Mouse (Mus musculus): ENCODE results near the gene E430018J23Rik. TPM values are rescaled to one million over a fixed set of nuclear protein-coding genes. Genes with fewer than 3 reads are reported as not detected.
A peak's percentile ranks its signal among the peaks of the same experiment; 100 is the strongest.
"Not testable (repeated sequence)": the region's sequence is repeated elsewhere in the genome, so short reads cannot be mapped to it uniquely, and the experiment has no call there.

The E430018J23Rik gene
- total RNA-seq, 2 experiments from 2014 or later, result 6.1 to 6.6 TPM

DNA sequence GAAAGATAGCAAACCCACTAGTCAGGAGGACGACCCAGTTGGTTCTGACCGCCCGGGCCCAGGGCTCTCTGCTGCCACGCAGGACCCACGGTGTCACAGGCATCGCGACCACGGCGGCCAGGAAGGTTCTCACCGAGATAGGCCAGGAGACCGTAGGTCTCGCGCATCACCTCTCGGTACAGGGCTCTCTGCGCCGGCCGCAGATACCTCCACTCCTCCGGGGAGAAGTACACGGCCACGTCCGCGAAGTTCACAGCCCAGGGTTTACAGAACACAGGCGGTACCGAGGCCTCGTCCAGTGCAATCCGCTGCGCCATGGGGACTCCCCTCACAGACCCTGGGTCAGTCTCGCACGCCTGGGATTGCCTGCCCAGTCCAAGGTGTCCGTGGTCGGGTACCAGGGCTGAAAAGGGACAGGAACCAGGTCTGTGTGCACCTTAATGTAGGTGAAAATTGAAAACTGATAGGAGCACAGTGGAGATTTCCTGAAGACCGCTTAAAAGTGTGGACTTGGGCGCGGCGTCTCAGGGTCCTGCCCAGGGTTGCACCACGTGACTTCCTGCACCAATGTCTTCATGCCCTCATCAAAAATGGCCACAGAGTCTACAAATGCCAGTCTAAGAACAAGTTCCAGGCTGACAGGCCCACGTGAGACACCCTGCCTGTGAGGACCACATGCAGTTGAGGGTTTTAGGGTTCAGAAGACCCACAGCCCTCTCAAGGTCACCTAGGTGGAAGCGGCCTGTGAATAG, 6.6 kb downstream of the E430018J23Rik start, which contains the start of gene 9130019O22Rik:
Gene 9130019O22Rik (minus strand): TSS at position 526 of the 752 bp plus-strand sequence.
- DNase-seq (ENCODE audit: extremely low spot score in 1 of 2, low spot score in 2 of 2), result peak; percentile 90 to 93
- intact Hi-C loops (cut with DNase I), result no loop called here

DNA sequence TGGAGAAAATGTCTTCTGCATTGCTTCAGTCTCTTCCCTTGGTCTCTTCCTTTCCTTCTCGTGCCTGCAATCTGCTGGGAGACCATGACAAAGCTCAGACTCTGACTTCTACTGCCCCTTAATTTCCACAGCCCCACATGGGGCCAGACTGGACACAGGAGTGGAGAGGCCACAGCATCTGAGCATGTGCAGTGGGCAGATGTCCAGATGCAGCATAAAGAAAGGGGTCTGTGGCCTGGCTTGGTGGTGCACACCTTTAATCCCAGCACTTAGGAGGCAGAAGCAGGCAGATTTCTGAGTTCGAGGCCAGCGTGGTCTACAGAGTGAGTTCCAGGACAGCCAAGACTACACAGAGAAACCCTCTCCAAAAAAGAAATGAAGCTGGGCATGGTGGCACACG, 7.9 kb downstream of the E430018J23Rik start:
- DNase-seq (ENCODE audit: extremely low spot score in 1 of 2, low spot score in 2 of 2); intact Hi-C loops (cut with DNase I): not testable (repeated sequence)

DNA sequence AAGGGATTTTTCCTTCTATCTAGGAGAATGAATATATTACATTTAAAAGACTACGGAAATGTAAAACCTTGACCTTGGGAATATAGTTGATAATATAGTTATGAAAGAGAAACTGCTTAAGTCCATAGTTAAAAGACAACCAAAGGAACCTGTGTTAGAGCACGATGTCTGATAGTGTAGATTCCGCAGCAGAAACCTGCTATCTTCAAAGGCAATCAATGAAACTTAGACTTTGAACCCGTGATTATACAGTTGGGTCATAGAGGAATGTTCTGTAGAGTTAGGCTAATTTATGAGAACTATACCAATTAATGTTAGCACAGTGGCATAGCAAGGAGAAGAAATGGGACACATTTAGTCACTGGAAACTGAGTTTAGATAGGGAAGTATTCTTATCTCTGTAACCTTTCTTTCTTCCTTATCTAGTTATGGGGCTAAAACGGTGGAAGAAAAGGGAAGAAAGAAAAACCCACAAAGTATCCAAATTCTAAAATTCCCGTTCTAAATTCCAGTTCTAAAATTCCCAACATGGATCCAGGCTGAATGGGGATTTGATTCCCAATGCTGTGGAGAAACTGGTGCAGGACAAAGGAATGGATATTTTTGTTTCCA, 15.0 kb downstream of the E430018J23Rik start:
- no peak for DNase-seq (ENCODE audit: extremely low spot score in 1 of 2, low spot score in 2 of 2)
- intact Hi-C loops (cut with DNase I), result no loop called here

DNA sequence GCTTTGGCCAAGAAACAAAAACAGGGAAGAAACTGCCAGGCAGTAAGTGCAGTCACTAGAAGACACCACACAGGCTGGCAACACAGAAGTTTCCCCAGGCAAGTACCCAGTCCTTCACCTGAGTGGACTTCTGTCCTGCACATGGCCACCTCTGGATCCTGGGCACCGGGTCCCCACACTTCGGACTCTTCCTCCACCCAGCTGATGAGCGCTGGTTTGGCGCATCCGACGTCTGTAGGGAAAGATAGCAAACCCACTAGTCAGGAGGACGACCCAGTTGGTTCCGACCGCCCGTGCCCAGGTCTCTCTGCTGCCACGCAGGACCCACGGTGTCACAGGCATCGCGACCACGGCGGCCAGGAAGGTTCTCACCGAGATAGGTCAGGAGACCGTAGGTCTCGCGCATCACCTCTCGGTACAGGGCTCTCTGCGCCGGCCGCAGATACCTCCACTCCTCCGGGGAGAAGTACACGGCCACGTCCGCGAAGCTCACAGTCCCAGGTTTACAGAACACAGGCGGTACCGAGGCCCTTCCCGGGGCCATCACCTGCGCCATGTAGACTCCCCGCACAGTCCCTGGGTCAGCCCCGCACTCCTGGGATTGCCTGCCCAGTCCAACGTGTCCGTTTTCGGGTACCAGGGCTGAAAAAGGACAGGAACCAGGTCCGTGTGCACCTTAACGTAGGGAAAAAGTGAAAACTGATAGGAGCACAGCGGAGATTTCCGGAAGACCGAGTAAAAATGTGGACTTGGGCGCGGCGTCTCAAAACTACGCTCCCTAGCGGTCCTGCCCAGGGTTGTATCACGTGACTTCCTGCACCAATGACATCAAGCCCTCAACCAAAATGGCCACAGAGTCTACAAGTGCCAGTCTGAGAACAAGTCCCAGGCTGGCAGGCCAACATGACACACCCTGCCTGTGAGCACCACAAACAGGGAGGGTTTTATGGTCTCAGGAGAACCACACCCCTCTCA, 17.9 kb downstream of the E430018J23Rik start, which contains the start of gene Zfp747:
Gene Zfp747 (minus strand): TSS at position 780 of the 975 bp plus-strand sequence.
- intact Hi-C loops (cut with DNase I), result not testable (repeated sequence)
- peak; percentile 91 to 93 for DNase-seq (ENCODE audit: extremely low spot score in 1 of 2, low spot score in 2 of 2)

DNA sequence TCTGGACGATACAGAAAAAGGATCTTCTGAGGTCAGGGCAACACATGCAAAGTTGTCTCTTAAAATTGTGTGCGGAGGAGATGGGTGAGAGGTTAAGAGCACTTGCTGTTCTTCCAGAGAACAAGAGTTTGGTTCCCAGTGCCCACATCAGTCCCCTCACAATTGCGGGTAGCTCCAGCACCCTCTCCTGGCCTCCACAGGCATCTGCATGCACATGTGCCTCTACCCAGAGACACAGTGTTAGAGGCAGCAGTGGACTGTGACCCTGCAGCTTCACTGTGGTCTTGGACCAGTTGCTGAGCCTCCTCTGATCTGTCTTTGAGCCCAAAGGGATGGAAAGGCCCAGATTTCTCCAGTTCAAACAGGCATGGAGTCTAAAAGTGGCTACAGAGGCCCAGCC, 21.6 kb downstream of the E430018J23Rik start:
- intact Hi-C loops (cut with DNase I), result not testable (repeated sequence)

GRCm38 (mm10) chr7:127371213-127371612, 22.2 kb downstream of the E430018J23Rik start:
- DNase-seq (ENCODE audit: extremely low spot score in 1 of 2, low spot score in 2 of 2), result no peak
- intact Hi-C loops (cut with DNase I), result no loop called here

More for the DNA sequence above, 21.6 kb downstream of the E430018J23Rik start:
- not testable (repeated sequence) for DNase-seq (ENCODE audit: extremely low spot score in 1 of 2, low spot score in 2 of 2)

DNA sequence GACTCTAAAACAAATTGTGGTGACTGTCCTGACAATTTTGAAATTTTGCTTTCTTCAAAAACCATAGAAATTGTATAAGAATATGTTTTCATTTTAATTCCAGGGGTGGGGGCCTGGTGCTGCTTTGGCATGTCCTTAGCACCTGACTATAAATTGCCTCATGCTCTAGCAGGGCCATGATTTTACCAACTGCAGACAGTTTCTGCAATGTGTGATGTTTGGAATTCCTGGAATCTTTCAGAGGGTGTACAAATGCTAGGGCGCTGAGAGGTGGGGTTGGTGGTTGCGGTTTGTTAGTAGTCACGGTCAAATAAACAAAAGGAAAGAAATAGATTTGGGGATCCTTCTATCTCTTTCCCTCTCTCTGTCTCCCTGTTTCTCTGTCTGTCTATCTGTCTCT, 27.2 kb downstream of the E430018J23Rik start:
- intact Hi-C loops (cut with DNase I), result no loop called here
- DNase-seq (ENCODE audit: extremely low spot score in 1 of 2, low spot score in 2 of 2), result no peak

DNA sequence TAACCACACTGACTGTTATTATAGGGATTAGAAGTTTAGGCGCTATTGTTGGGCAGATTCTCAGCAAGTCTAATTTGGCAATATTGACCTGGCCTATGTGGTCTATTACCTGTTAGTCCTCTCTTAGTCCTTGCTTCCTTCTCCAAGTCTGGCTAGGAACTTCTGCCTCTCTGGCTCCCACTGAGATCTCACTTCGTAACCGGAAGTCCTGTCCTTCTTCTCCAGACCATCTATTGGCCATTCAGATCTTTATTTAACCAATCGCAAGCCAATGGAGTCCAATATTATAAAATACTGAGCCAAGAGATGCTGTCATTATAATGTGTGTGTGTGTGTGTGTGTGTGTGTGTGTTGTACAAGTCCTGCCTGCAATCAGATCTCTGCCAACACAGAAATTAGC, 29.3 kb downstream of the E430018J23Rik start:
- intact Hi-C loops (cut with DNase I), result loop anchor here (5.0 kb wide), 2 partner anchors 108 to 133 kb away; no protein-coding TSS in a partner anchor
- no peak for DNase-seq (ENCODE audit: extremely low spot score in 1 of 2, low spot score in 2 of 2)

- intact Hi-C loops (cut with DNase I), result loop anchor here (5.0 kb wide), 2 partner anchors 109 to 134 kb away; no protein-coding TSS in a partner anchor
- peak in 1 of 2 experiments; percentile 38 for DNase-seq (ENCODE audit: extremely low spot score in 1 of 2, low spot score in 2 of 2)
Measured at GRCm38 (mm10) chr7:127363475-127363921, 29.9 kb downstream of the E430018J23Rik start.

DNA sequence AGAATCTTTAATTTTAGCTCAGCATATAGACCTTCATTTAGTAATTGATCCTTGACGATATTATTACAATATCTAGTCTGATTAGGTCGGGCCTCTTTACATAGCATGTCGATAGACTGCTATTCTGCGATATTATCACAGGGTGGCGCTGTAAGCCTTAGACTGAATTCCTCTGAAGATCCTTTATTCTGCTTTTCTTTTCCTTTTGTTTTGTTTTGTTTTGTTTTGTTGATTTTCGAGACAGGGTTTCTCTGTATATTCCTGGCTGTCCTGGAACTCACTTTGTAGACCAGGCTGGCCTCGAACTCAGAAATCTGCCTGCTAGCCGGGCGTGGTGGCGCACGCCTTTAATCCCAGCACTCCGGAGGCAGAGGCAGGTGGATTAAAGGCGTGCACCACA, 31.0 kb downstream of the E430018J23Rik start:
- DNase-seq (ENCODE audit: extremely low spot score in 1 of 2, low spot score in 2 of 2), result not testable (repeated sequence)
- intact Hi-C loops (cut with DNase I), result loop anchor here (5.0 kb wide), 2 partner anchors 110 to 135 kb away; no protein-coding TSS in a partner anchor

DNA sequence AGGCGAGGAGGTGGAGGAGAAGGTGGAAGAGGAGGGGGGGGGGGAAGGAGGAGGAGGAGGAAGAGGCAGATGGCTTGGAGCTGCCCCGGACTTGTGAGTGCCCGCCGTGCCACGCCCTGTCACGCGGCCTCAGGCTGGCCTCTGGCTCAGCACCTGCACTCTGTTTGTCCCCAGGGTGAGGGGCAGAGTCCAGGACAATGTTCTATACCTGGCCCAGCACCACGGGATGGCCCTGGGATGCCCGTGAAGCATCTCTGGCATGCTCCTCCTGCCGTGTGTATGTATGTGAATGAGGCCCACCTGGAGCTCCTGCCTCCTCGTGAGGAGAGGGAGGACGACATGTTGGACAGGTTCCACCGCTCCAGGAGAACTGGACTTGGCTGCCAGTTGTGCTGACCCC, 32.0 kb downstream of the E430018J23Rik start:
- intact Hi-C loops (cut with DNase I), result loop anchor here (5.0 kb wide), 2 partner anchors 111 to 136 kb away; no protein-coding TSS in a partner anchor

DNA sequence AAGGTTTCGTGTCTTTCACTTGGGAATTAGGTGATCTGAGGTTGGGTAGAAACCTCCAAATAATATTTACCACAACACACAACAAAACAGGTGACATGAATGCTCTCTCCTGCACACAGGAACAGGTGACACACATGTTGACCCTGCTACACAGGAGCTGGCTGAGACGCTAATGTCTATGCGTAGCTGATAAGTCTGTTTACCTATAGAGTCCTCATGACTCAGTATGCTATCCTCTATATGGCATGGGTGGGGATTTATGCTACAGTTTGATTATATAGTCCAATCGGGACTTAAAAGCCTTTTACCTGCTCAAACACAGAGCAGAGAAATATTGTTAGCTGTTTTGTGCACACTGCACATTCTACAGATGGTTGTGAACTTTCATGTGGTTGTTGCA, 33.2 kb downstream of the E430018J23Rik start:
- intact Hi-C loops (cut with DNase I), result loop anchor here (5.0 kb wide), 2 partner anchors 112 to 137 kb away; no protein-coding TSS in a partner anchor
- no peak for DNase-seq (ENCODE audit: extremely low spot score in 1 of 2, low spot score in 2 of 2)

More for the DNA sequence above, 32.0 kb downstream of the E430018J23Rik start:
- peak in 1 of 2 experiments; percentile 38 for DNase-seq (ENCODE audit: extremely low spot score in 1 of 2, low spot score in 2 of 2)

DNA sequence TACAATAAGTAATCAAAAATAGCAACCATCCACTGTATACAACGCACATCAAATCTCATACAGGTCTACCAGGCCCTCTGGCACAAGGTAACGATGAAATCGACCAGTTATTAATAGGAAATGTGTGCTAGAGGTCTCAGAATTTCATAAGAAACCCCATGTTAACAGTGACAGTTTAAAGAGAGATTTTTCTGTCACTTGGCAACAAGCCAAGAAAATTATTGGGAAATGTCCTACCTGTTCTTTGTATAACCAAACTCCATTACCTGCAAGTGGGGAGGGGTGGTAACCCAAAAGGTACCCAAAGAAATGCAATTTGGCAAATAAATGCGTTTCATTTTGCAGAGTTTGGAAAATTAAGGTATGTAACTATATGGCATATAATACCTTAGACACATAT, 35.0 kb downstream of the E430018J23Rik start:
- intact Hi-C loops (cut with DNase I), result no loop called here
- DNase-seq (ENCODE audit: extremely low spot score in 1 of 2, low spot score in 2 of 2), result no peak

DNA sequence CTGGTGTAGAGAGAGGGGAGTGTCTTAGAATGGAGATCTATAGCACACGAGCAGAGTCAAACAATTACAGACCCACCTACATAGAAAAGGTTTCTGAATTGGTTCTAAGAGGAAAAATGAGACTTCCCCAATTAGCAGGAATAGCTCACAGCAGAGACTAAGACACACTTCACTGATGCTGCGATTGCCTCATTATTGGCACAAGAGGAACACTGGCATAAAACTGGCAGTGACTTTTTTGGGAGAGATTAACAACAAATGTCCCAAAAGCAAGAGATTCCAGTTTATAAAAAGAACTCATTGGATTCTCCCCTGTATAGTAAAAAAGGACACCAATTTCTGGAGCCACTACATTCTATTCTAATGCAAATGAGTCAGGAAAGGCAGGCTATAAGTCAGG, 35.6 kb downstream of the E430018J23Rik start:
- intact Hi-C loops (cut with DNase I), result no loop called here
- no peak for DNase-seq (ENCODE audit: extremely low spot score in 1 of 2, low spot score in 2 of 2)

- intact Hi-C loops (cut with DNase I), result no loop called here
- no peak for DNase-seq (ENCODE audit: extremely low spot score in 1 of 2, low spot score in 2 of 2)
Measured at GRCm38 (mm10) chr7:127355796-127356195, 37.6 kb downstream of the E430018J23Rik start.

GRCm38 (mm10) chr7:127351230-127352004, 42.0 kb downstream of the E430018J23Rik start:
- DNase-seq (ENCODE audit: extremely low spot score in 1 of 2, low spot score in 2 of 2), result no peak
- intact Hi-C loops (cut with DNase I), result no loop called here

- intact Hi-C loops (cut with DNase I), result no loop called here
- no peak for DNase-seq (ENCODE audit: extremely low spot score in 1 of 2, low spot score in 2 of 2)
Measured at GRCm38 (mm10) chr7:127346676-127347075, 46.8 kb downstream of the E430018J23Rik start.

Measured in left cerebral cortex, postnatal 10 days (tissue).